Mouse (Mus musculus) hindbrain, embryonic 11.5 days (tissue): ENCODE measurements around the gene Gm10037. TPM values are rescaled to one million over a fixed set of nuclear protein-coding genes. Genes with fewer than 3 reads are reported as not detected.
"Not testable (repeated sequence)": the region's sequence is repeated elsewhere in the genome, so short reads cannot be mapped to it uniquely, and the experiment has no call there.

Experiments used
- ATAC-seq: fragments of 200-750 bp; cut with Nextera tagmentation; 2 replicates; pipeline ENCODE4 v1.8.0; 2017; ENCODE audit warnings: mild to moderate bottlenecking, moderate TSS enrichment, moderate library complexity; ENCODE audit not compliant: low FRiP score
- DNase-seq: peaks from one replicate; pipeline ENCODE4 v3.0.0-alpha.2; 2015; ENCODE audit warnings: low spot score
- H3K27ac ChIP-seq: fragments of 300-500 bp; sonication (generic); 2 replicates; pipeline ENCODE4 v1.5.1; 2014; ENCODE audit warnings: mild to moderate bottlenecking, low read depth, low read length
- H3K27me3 ChIP-seq: fragments of 300-500 bp; sonication (generic); 2 replicates; pipeline ENCODE4 v1.6.1; 2014; ENCODE audit warnings: mild to moderate bottlenecking, low read length, moderate library complexity, mixed read lengths; ENCODE audit not compliant: control insufficient read depth, insufficient read depth
- H3K36me3 ChIP-seq: fragments of 300-500 bp; sonication (generic); 2 replicates; pipeline ENCODE4 v1.6.1; 2014; ENCODE audit warnings: mild to moderate bottlenecking, low read length, moderate library complexity, mixed read lengths; ENCODE audit not compliant: control insufficient read depth, insufficient read depth
- H3K4me1 ChIP-seq: fragments of 300-500 bp; sonication (generic); replicated peaks from 2 replicates; pipeline ENCODE4 v1.6.1; 2014; ENCODE audit warnings: low read length, mixed read lengths; ENCODE audit not compliant: control insufficient read depth, insufficient read depth
- H3K4me2 ChIP-seq: fragments of 300-500 bp; sonication (generic); replicated peaks from 2 replicates; pipeline ENCODE4 v1.6.1; 2014; ENCODE audit warnings: mild to moderate bottlenecking, low read depth, low read length
- H3K4me3 ChIP-seq: fragments of 300-500 bp; sonication (generic); 2 replicates; pipeline ENCODE4 v1.5.1; 2014; ENCODE audit warnings: low read depth, low read length
- H3K9ac ChIP-seq: fragments of 300-500 bp; sonication (generic); 2 replicates; pipeline ENCODE4 v1.6.1; 2014; ENCODE audit warnings: low read depth, low read length
- H3K9me3 ChIP-seq: fragments of 300-500 bp; sonication (generic); 2 replicates; pipeline ENCODE4 v1.6.1; 2016; ENCODE audit warnings: low read length; ENCODE audit not compliant: control insufficient read depth
- WGBS: fragments of 180-500 bp; shearing (Covaris S2); extraction: QIAGEN DNeasy Blood & Tissue Kit; methylation state at CpG from one replicate; pipeline ENCODE4 v1.1.7; 2014; 5-methylcytosine and 5-hydroxymethylcytosine counted together
- polyA plus RNA-seq: library from polyadenylated mRNA; unstranded; fragments of >200 nt; fragmentation: Nextera tagmentation; extraction: Ambion mirVana; gene quantifications from 2 replicates; pipeline ENCODE4 v1.2.1, GENCODE M21; 2014

Gm10037 gene
- polyA plus RNA-seq, 1 experiment from 2014 or later, result 3.3 TPM

GRCm38 (mm10) chr13:67863026-67863425 is 32.1 kb downstream of the Gm10037 start, which contains the start of gene BC048507:
Gene BC048507 (plus strand): TSS chr13:67863326.
- H3K4me2 ChIP-seq, result no peak within 1 kb of the TSS
- H3K4me3 ChIP-seq, result no peak within 1 kb of the TSS
- H3K4me1 ChIP-seq, result no peaks in the 10 kb centered on the region
- H3K27me3 ChIP-seq, result no peaks in the 10 kb centered on the region
- DNase-seq (no peak), ATAC-seq (no peak)
- H3K27ac ChIP-seq, result no peak within 1 kb of the TSS
- H3K9ac ChIP-seq, result no peak within 1 kb of the TSS
- no peaks in the 10 kb centered on the region for H3K36me3 ChIP-seq
- H3K9me3 ChIP-seq, result no peaks in the 10 kb centered on the region
- WGBS, result 83% methylated on average over 11 of the region's 11 CpGs

GRCm38 (mm10) chr13:67864764-67865350 is 34.0 kb downstream of the Gm10037 start:
- no peaks in the 10 kb centered on the region for H3K27me3 ChIP-seq
- whole genome bisulfite sequencing, result 70% methylated on average over 5 of the region's 5 CpGs
- ATAC-seq (no peak), DNase-seq (no peak)
- H3K4me3 ChIP-seq, result no peak overlapping the region
- H3K27ac ChIP-seq, result no peak overlapping the region
- no peaks in the 10 kb centered on the region for H3K36me3 ChIP-seq
- no peaks in the 10 kb centered on the region for H3K9me3 ChIP-seq
- no peak overlapping the region for H3K4me2 ChIP-seq
- no peak overlapping the region for H3K9ac ChIP-seq
- H3K4me1 ChIP-seq, result no peaks in the 10 kb centered on the region

- no peak for ATAC-seq
- Histone ChIP-seq H3K4me2 (no peak overlapping the region), H3K9ac (no peak overlapping the region), H3K4me3 (no peak overlapping the region), H3K27me3 (no peaks in the 10 kb centered on the region), H3K27ac (no peak overlapping the region), H3K4me1 (no peaks in the 10 kb centered on the region), H3K36me3 (no peaks in the 10 kb centered on the region), H3K9me3 (no peaks in the 10 kb centered on the region)
- WGBS, result 34% methylated on average over 3 of the region's 3 CpGs
- peak; percentile 19 for DNase-seq
Observed at GRCm38 (mm10) chr13:67867899-67868298, 37.0 kb downstream of the Gm10037 start.

GRCm38 (mm10) chr13:67876049-67876698 is 45.3 kb downstream of the Gm10037 start:
- H3K4me1 ChIP-seq, H3K27me3 ChIP-seq, ATAC-seq, H3K4me2 ChIP-seq, H3K9me3 ChIP-seq, H3K36me3 ChIP-seq, H3K27ac ChIP-seq, H3K4me3 ChIP-seq, H3K9ac ChIP-seq: not testable (repeated sequence)
- peak; percentile 2 for DNase-seq
- 45% methylated on average over 6 of the region's 12 CpGs for WGBS

- H3K4me2 ChIP-seq, result no peak overlapping the region
- no peaks in the 10 kb centered on the region for H3K36me3 ChIP-seq
- 75% methylated on average over 6 of the region's 7 CpGs for WGBS
Observed at GRCm38 (mm10) chr13:67876699-67877254, 45.9 kb downstream of the Gm10037 start.

GRCm38 (mm10) chr13:67883966-67884365 is 53.1 kb downstream of the Gm10037 start:
- DNase-seq, result no peak
- no peak overlapping the region for H3K27ac ChIP-seq
- ATAC-seq, result no peak
- no peak overlapping the region for H3K9ac ChIP-seq
- H3K4me3 ChIP-seq, result no peak overlapping the region
- H3K4me1 ChIP-seq, result no peaks in the 10 kb centered on the region
- H3K36me3 ChIP-seq, result no peaks in the 10 kb centered on the region
- 90% methylated on average over 8 of the region's 8 CpGs for WGBS
- H3K4me2 ChIP-seq, result no peak overlapping the region
- peaks cover 3% of the 10 kb centered on the region for H3K9me3 ChIP-seq
- H3K27me3 ChIP-seq, result no peaks in the 10 kb centered on the region

More at GRCm38 (mm10) chr13:67876699-67877254, 45.9 kb downstream of the Gm10037 start:
- no peak overlapping the region for H3K4me3 ChIP-seq
- no peak for DNase-seq
- H3K4me1 ChIP-seq, result no peaks in the 10 kb centered on the region
- H3K27ac ChIP-seq, result no peak overlapping the region
- H3K27me3 ChIP-seq, result no peaks in the 10 kb centered on the region
- no peaks in the 10 kb centered on the region for H3K9me3 ChIP-seq
- no peak overlapping the region for H3K9ac ChIP-seq
- no peak for ATAC-seq

Other genes with a start within 250 kb of the Gm10037 start
- 5.4 and 5.6 TPM in 2 replicates for gene Zfp729b, start 221.4 kb upstream of the Gm10037 start, polyA plus RNA-seq
- gene Gm49345, start 193.3 kb upstream of the Gm10037 start, polyA plus RNA-seq, result 0.94 TPM in 1 of 2 replicates, not detected in the other
- gene Zfp729a, start 193.3 kb upstream of the Gm10037 start, polyA plus RNA-seq, result 3.8 and 4.3 TPM in 2 replicates
- 11.9 and 14.3 TPM in 2 replicates for gene Zfp738, start 144.0 kb upstream of the Gm10037 start, polyA plus RNA-seq
- gene Zfp65, start 101.9 kb upstream of the Gm10037 start, polyA plus RNA-seq, result 4.0 and 5.3 TPM in 2 replicates
- gene Zfp85, start 75.9 kb upstream of the Gm10037 start, polyA plus RNA-seq, result 6.0 and 6.3 TPM in 2 replicates
- 3.8 and 3.9 TPM in 2 replicates for gene Zfp493, start 51.4 kb upstream of the Gm10037 start, polyA plus RNA-seq
- gene Zfp273, start 17.4 kb upstream of the Gm10037 start, polyA plus RNA-seq, result 8.4 and 9.7 TPM in 2 replicates
- gene BC048507, start 32.2 kb downstream of the Gm10037 start, polyA plus RNA-seq, result not detected in 2 replicates